Mouse (Mus musculus): ENCODE measurements around the gene Babam2.
"Not testable (repeated sequence)": the region's sequence is repeated elsewhere in the genome, so short reads cannot be mapped to it uniquely, and the experiment has no call there.

The Babam2 gene

GRCm38 (mm10) chr5:31792338-31792737 is 94.9 kb downstream of the Babam2 start:
- no peak for DNase-seq

- DNase-seq, result no peak
These were observed 95.4 kb downstream of the Babam2 start for GRCm38 (mm10) chr5:31792863-31793262.

- DNase-seq, result no peak
These were observed 97.9 kb downstream of the Babam2 start for GRCm38 (mm10) chr5:31795414-31795813.

GRCm38 (mm10) chr5:31796979-31797378 is 99.5 kb downstream of the Babam2 start:
- no peak for DNase-seq

GRCm38 (mm10) chr5:31804211-31804610 is 106.7 kb downstream of the Babam2 start:
- not testable (repeated sequence) for DNase-seq

GRCm38 (mm10) chr5:31804751-31805150 is 107.3 kb downstream of the Babam2 start:
- no peak for DNase-seq

GRCm38 (mm10) chr5:31807312-31807711 is 109.8 kb downstream of the Babam2 start:
- no peak for DNase-seq

GRCm38 (mm10) chr5:31808271-31808670 is 110.8 kb downstream of the Babam2 start:
- DNase-seq, result no peak

- peak; percentile 28 to 29 for DNase-seq
These were observed 113.5 kb downstream of the Babam2 start for GRCm38 (mm10) chr5:31810796-31811662.

- no peak for DNase-seq
These were observed 114.1 kb downstream of the Babam2 start for GRCm38 (mm10) chr5:31811663-31812001.

- DNase-seq, result no peak
These were observed 115.7 kb downstream of the Babam2 start for GRCm38 (mm10) chr5:31813156-31813675.

GRCm38 (mm10) chr5:31814068-31814467 is 116.6 kb downstream of the Babam2 start:
- DNase-seq, result peak; percentile 17 to 19

GRCm38 (mm10) chr5:31815129-31815528 is 117.6 kb downstream of the Babam2 start:
- no peak for DNase-seq

- no peak for DNase-seq
These were observed 118.6 kb downstream of the Babam2 start for GRCm38 (mm10) chr5:31816082-31816481.

- no peak for DNase-seq
These were observed 123.3 kb downstream of the Babam2 start for GRCm38 (mm10) chr5:31820801-31821200.

GRCm38 (mm10) chr5:31821204-31821603 is 123.7 kb downstream of the Babam2 start:
- no peak for DNase-seq

GRCm38 (mm10) chr5:31823673-31824072 is 126.2 kb downstream of the Babam2 start:
- no peak for DNase-seq

- no peak for DNase-seq
These were observed 126.6 kb downstream of the Babam2 start for GRCm38 (mm10) chr5:31824126-31824525.

- DNase-seq, result no peak
These were observed 129.8 kb downstream of the Babam2 start for GRCm38 (mm10) chr5:31827304-31827703.

- no peak for DNase-seq
These were observed 130.4 kb downstream of the Babam2 start for GRCm38 (mm10) chr5:31827896-31828295.

GRCm38 (mm10) chr5:31828747-31829146 is 131.3 kb downstream of the Babam2 start:
- no peak for DNase-seq

GRCm38 (mm10) chr5:31829588-31829987 is 132.1 kb downstream of the Babam2 start:
- DNase-seq, result no peak

- DNase-seq, result no peak
These were observed 134.1 kb downstream of the Babam2 start for GRCm38 (mm10) chr5:31831587-31831986.

GRCm38 (mm10) chr5:31835691-31836090 is 138.2 kb downstream of the Babam2 start:
- no peak for DNase-seq

- DNase-seq, result no peak
These were observed 142.5 kb downstream of the Babam2 start for GRCm38 (mm10) chr5:31839973-31840372.
